ENCODE assay signal across 8 mouse cellular contexts in genomic region chr8:122296173-122297001, GRCm38 (mm10). TPM values are rescaled to one million over a fixed set of nuclear protein-coding genes. Genes with fewer than 3 reads are reported as not detected.
DNase-seq lines count a peak whose midpoint lies in the region; ATAC-seq lines count a peak whose summit lies in the region.

No protein-coding gene starts in this region.

- no peak overlapping the region; the same call in 1 of the 2 replicates for H3K9ac ChIP-seq in forebrain, embryonic 11.5 days (ENCODE audit: low read length)

- peaks cover 23% of the 10 kb centered on the region for H3K27me3 ChIP-seq in forebrain, embryonic 10.5 days (ENCODE audit: poor library complexity, severe bottlenecking)
- no peaks in the 10 kb centered on the region for H3K27me3 ChIP-seq in forebrain, embryonic 11.5 days (ENCODE audit: control insufficient read depth, insufficient read depth, low read length)

- no peaks in the 10 kb centered on the region for H3K9me3 ChIP-seq in forebrain, embryonic 10.5 days
- no peaks in the 10 kb centered on the region for H3K9me3 ChIP-seq in forebrain, embryonic 11.5 days (ENCODE audit: control insufficient read depth, low read length)

- no peaks in the 10 kb centered on the region for H3K36me3 ChIP-seq in forebrain, embryonic 10.5 days (replicated peaks)
- no peaks in the 10 kb centered on the region for H3K36me3 ChIP-seq in forebrain, embryonic 11.5 days (ENCODE audit: control insufficient read depth, insufficient read depth, low read length)

- H3K4me3 ChIP-seq in forebrain, embryonic 10.5 days, result 0 out of 2 replicates have a peak overlapping the region, but pooled peaks have one; percentile 8
- H3K4me3 ChIP-seq in forebrain, embryonic 11.5 days (ENCODE audit: low read depth, low read length), result no peak overlapping the region

- WGBS in forebrain, embryonic 10.5 days, result 54% methylated on average over 24 of the region's 24 CpGs
- WGBS in forebrain, embryonic 11.5 days, result 51% methylated on average over 24 of the region's 24 CpGs

- DNase-seq in forebrain, embryonic 10.5 days (ENCODE audit: extremely low spot score, low spot score), result no peak
- no peak for DNase-seq in forebrain, embryonic 11.5 days (ENCODE audit: low spot score)
- DNase-seq in cerebellum, adult 9-10 months, result peak; percentile 83
- DNase-seq in heart, adult 9 months (ENCODE audit: low spot score in 2 of 2), result peak; percentile 51 to 61
- peak; percentile 77 for DNase-seq in kidney, postnatal 10 days
- DNase-seq in lung, postnatal 14 days, result peak; percentile 42
- no peak for DNase-seq in frontal cortex, postnatal 10 days (ENCODE audit: low spot score in 2 of 2)
- no peak for DNase-seq in frontal cortex, postnatal 25 days (ENCODE audit: low spot score in 2 of 2)

- H3K4me2 ChIP-seq in forebrain, embryonic 11.5 days (ENCODE audit: low read depth, low read length, severe bottlenecking), result no peak overlapping the region

- peak overlapping the region; percentile 60 for H3K27ac ChIP-seq in forebrain, embryonic 10.5 days
- H3K27ac ChIP-seq in forebrain, embryonic 11.5 days (ENCODE audit: low read depth, low read length), result no peak overlapping the region

- peaks cover 74% of the 10 kb centered on the region for H3K4me1 ChIP-seq in forebrain, embryonic 10.5 days
- H3K4me1 ChIP-seq in forebrain, embryonic 11.5 days (replicated peaks; ENCODE audit: control insufficient read depth, insufficient read depth, low read length), result peaks cover 6% of the 10 kb centered on the region; the same call in 1 of the 2 replicates

- no peak for ATAC-seq in forebrain, embryonic 11.5 days (replicated peaks; ENCODE audit: low FRiP score)

RNA-seq across cellular contexts. Expression of gene Zfpm1, which starts 14.4 kb away (rescaled TPM):
- polyA plus RNA-seq in forebrain, embryonic 10.5 days (2016; fragmentation: Nextera tagmentation; extraction: Ambion mirVana), result 0.82 and 0.88 TPM in 2 replicates
- 1.4 and 2.1 TPM in 2 replicates for polyA plus RNA-seq in forebrain, embryonic 11.5 days (2014; fragmentation: Nextera tagmentation; extraction: Ambion mirVana)

Comparison
In these comparisons a context has a peak if more than half of its experiments do, and no peak if none do; other contexts are left out.
1. DNase-seq: peak in cerebellum, adult 9-10 months (single experiment), heart, adult 9 months (2 of 2), kidney, postnatal 10 days (single experiment) and lung, postnatal 14 days (single experiment); none in forebrain, embryonic 10.5 days (single experiment), forebrain, embryonic 11.5 days (single experiment), frontal cortex, postnatal 10 days (0 of 2) and frontal cortex, postnatal 25 days (0 of 2).